Mouse (Mus musculus): ENCODE measurements around the gene Senp3. TPM values are rescaled to one million over a fixed set of nuclear protein-coding genes. Genes with fewer than 3 reads are reported as not detected.
"Not testable (repeated sequence)": the region's sequence is repeated elsewhere in the genome, so short reads cannot be mapped to it uniquely, and the experiment has no call there.

Gene Senp3
- 5.4 and 5.6 TPM in 2 replicates for polyA plus RNA-seq (2012)

- Histone ChIP-seq H3K36me3 (ENCODE audit: control insufficient read depth) (peaks cover 36% of the 10 kb centered on the region), H3K4me1 (ENCODE audit: control insufficient read depth) (peaks cover 42% of the 10 kb centered on the region), H3K27me3 (ENCODE audit: control insufficient read depth) (peaks cover 2% of the 10 kb centered on the region; the same call in 1 of the 2 replicates), H3K4me3 (replicated peaks) (peak within 1 kb of the TSS; percentile 91), H3K9me3 (ENCODE audit: control insufficient read depth, low read length) (no peaks in the 10 kb centered on the region)
- TF ChIP-seq TAL1 (IDR thresholded peaks at IDR 0.05; ENCODE audit: low read length) = no peak
- TF ChIP-seq GATA1 (IDR thresholded peaks at IDR 0.05; ENCODE audit: low read length) = no peak
Measured at GRCm38 (mm10) chr11:69681314-69682208, at the start of gene Senp3. TSS of gene Senp3 (minus strand) at chr11:69682084.

DNA sequence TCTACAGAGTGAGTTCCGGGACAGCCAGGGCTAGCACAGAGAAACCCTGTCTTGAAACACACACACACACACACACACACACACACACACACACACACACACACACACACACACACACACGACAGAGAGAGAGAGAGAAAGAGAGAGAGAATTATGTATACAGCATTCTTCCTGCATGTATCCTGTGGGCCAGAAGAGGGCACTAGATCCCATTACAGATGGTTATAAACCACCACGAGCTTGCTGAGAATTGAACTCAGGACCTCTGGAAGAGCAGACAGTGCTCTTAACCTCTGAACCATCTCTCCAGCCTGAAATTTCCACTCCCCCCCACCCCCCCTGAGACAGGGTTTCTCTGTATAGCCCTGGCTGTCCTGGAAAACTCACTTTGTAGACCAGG, 49.5 kb upstream of the Senp3 start:
- H3K36me3 ChIP-seq (ENCODE audit: control insufficient read depth) = peaks cover 38% of the 10 kb centered on the region
- not testable (repeated sequence) for H3K4me3 ChIP-seq (replicated peaks); H3K9me3 ChIP-seq (ENCODE audit: control insufficient read depth, low read length); H3K27me3 ChIP-seq (ENCODE audit: control insufficient read depth); H3K4me1 ChIP-seq (ENCODE audit: control insufficient read depth)

DNA sequence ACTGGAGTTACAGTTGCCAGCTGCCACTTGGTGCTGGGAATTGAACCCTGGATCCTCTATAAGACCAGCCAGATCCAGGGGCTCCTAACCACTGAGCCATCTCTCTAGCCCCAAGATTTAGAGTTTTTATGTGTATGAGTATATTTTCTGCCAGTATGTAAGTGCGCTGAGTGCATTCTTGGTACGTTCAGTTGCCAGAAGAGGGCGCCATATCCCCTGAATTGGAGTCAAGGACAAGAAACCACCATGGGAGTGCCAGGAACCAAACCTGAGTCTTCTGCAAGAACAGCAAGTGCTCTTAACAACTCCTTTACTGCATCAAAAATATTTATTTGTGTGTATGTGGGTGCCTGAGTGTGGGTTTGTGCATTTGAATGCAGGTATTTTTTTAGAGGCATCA, 47.2 kb upstream of the Senp3 start:
- H3K4me1 ChIP-seq (ENCODE audit: control insufficient read depth) = peaks cover 13% of the 10 kb centered on the region
- TF ChIP-seq GATA1 (IDR thresholded peaks at IDR 0.05; ENCODE audit: low read length) = no peak
- TF ChIP-seq TAL1 (IDR thresholded peaks at IDR 0.05; ENCODE audit: low read length) = no peak
- H3K36me3 ChIP-seq (ENCODE audit: control insufficient read depth) = peaks cover 14% of the 10 kb centered on the region
- no peaks in the 10 kb centered on the region for H3K27me3 ChIP-seq (ENCODE audit: control insufficient read depth)
- H3K4me3 ChIP-seq (replicated peaks) = no peak overlapping the region
- H3K9me3 ChIP-seq (ENCODE audit: control insufficient read depth, low read length) = peaks cover 9% of the 10 kb centered on the region

GRCm38 (mm10) chr11:69725951-69726350, 44.1 kb upstream of the Senp3 start:
- no peak for TF ChIP-seq TAL1 (IDR thresholded peaks at IDR 0.05; ENCODE audit: low read length)
- TF ChIP-seq GATA1 (IDR thresholded peaks at IDR 0.05; ENCODE audit: low read length) = no peak
- no peaks in the 10 kb centered on the region for H3K27me3 ChIP-seq (ENCODE audit: control insufficient read depth)
- no peaks in the 10 kb centered on the region for H3K36me3 ChIP-seq (ENCODE audit: control insufficient read depth)
- H3K9me3 ChIP-seq (ENCODE audit: control insufficient read depth, low read length) = peaks cover 9% of the 10 kb centered on the region
- no peak overlapping the region for H3K4me3 ChIP-seq (replicated peaks)
- H3K4me1 ChIP-seq (ENCODE audit: control insufficient read depth) = peaks cover 18% of the 10 kb centered on the region

DNA sequence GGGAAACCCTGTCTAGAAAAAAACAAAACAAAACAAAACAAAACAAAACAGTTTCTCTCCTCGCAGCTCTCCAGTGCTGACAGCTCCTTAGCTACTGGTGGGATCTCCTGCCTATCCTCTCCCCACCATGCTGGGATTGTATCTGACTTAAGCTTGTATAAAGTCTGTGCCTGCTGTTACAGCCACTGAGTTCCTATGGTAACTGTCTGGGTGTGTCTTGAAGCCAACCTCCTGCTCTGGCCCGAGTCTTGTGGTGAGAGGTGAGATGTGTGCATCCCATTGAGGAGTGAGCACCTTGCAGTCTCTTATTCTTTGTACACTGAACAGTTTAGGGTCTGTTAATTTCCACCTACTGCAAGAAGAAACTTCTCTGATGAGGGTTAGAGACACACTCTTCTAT, 41.2 kb upstream of the Senp3 start:
- Histone ChIP-seq H3K4me1 (ENCODE audit: control insufficient read depth) (peaks cover 37% of the 10 kb centered on the region), H3K9me3 (ENCODE audit: control insufficient read depth, low read length) (peaks cover 9% of the 10 kb centered on the region), H3K36me3 (ENCODE audit: control insufficient read depth) (no peaks in the 10 kb centered on the region), H3K4me3 (replicated peaks) (no peak overlapping the region), H3K27me3 (ENCODE audit: control insufficient read depth) (no peaks in the 10 kb centered on the region)
- TF ChIP-seq GATA1 (IDR thresholded peaks at IDR 0.05; ENCODE audit: low read length) = no peak
- TF ChIP-seq TAL1 (IDR thresholded peaks at IDR 0.05; ENCODE audit: low read length) = no peak

DNA sequence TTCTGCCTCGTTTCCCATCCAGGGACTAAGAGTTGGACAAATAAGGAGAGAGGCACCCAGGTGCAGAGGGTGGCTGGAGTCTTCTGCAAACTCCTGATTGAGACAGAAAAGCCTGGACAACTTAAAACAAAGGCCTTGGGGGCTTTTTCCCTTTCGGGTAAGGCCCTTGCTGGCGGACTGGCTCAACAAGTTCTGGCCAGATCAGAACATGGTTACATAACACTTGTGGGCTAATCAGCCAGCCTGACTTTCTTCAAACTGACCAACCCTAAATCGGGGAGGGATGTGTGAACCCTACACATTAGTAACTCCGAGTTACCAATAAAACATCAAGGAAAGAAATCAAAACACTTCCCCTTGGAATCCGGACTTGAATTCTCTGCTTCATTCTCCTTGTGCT, 39.0 kb upstream of the Senp3 start:
- H3K4me1 ChIP-seq (ENCODE audit: control insufficient read depth) = peaks cover 50% of the 10 kb centered on the region
- H3K27me3 ChIP-seq (ENCODE audit: control insufficient read depth) = no peaks in the 10 kb centered on the region
- TF ChIP-seq GATA1 (IDR thresholded peaks at IDR 0.05; ENCODE audit: low read length) (no peak), TAL1 (IDR thresholded peaks at IDR 0.05; ENCODE audit: low read length) (no peak)
- peaks cover 9% of the 10 kb centered on the region for H3K9me3 ChIP-seq (ENCODE audit: control insufficient read depth, low read length)
- H3K4me3 ChIP-seq (replicated peaks) = no peak overlapping the region
- no peaks in the 10 kb centered on the region for H3K36me3 ChIP-seq (ENCODE audit: control insufficient read depth)

DNA sequence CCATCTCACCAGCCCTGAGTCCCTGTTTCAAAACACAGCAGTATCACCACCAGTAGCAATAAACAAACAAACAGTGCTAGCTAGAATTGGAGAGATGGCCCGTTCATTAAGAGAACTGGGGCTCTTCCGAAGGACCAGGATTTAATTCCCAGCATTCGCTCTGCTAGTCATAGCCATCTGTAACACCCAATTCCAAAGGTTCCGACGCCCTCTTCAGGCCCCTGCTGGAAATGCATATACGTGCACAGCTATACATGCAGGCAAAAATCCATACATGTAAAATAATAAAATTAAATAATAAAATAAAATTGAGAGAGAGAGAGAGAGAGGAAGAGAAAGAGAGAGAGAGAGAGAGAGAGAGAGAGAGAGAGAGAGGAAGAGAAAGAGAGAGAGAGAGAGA, 37.5 kb upstream of the Senp3 start:
- no peak overlapping the region for H3K4me3 ChIP-seq (replicated peaks)
- TF ChIP-seq GATA1 (IDR thresholded peaks at IDR 0.05; ENCODE audit: low read length) = no peak
- TF ChIP-seq TAL1 (IDR thresholded peaks at IDR 0.05; ENCODE audit: low read length) = no peak
- H3K27me3 ChIP-seq (ENCODE audit: control insufficient read depth) = no peaks in the 10 kb centered on the region
- peaks cover 5% of the 10 kb centered on the region for H3K9me3 ChIP-seq (ENCODE audit: control insufficient read depth, low read length)
- peaks cover 52% of the 10 kb centered on the region for H3K4me1 ChIP-seq (ENCODE audit: control insufficient read depth)
- H3K36me3 ChIP-seq (ENCODE audit: control insufficient read depth) = no peaks in the 10 kb centered on the region

DNA sequence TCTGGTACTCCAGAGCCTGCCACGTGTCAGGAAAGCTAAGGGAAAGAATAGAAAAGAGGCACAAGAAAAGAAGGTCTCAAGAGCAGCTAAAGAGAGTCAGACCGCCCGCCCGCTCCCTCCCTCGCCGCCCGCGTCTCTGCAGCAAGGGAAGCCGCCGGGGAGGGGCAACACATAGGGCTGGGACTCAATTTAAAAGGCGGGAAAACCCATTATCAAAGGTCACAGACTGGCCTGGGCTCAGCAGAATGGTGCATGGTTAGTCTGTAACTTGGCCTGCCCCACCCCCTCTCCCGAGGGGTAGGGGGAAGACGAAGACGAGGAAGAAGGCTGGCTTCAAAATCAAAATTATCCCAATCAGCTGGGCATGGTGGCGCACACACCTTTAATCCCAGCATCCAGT, 36.8 kb upstream of the Senp3 start:
- Histone ChIP-seq H3K27me3 (ENCODE audit: control insufficient read depth) (no peaks in the 10 kb centered on the region), H3K36me3 (ENCODE audit: control insufficient read depth) (no peaks in the 10 kb centered on the region), H3K4me3 (replicated peaks) (peak overlapping the region; percentile 52), H3K4me1 (ENCODE audit: control insufficient read depth) (peaks cover 52% of the 10 kb centered on the region), H3K9me3 (ENCODE audit: control insufficient read depth, low read length) (peaks cover 3% of the 10 kb centered on the region)
- TF ChIP-seq GATA1 (IDR thresholded peaks at IDR 0.05; ENCODE audit: low read length) = no peak
- TF ChIP-seq TAL1 (IDR thresholded peaks at IDR 0.05; ENCODE audit: low read length) = 0 out of 3 replicates have a peak, but pooled peaks have one; percentile 24

GRCm38 (mm10) chr11:69716953-69717352, 35.1 kb upstream of the Senp3 start:
- no peaks in the 10 kb centered on the region for H3K27me3 ChIP-seq (ENCODE audit: control insufficient read depth)
- H3K4me3 ChIP-seq (replicated peaks) = no peak overlapping the region
- H3K9me3 ChIP-seq (ENCODE audit: control insufficient read depth, low read length) = peaks cover 3% of the 10 kb centered on the region
- TF ChIP-seq TAL1 (IDR thresholded peaks at IDR 0.05; ENCODE audit: low read length) (no peak), GATA1 (IDR thresholded peaks at IDR 0.05; ENCODE audit: low read length) (no peak)
- no peaks in the 10 kb centered on the region for H3K36me3 ChIP-seq (ENCODE audit: control insufficient read depth)
- peaks cover 48% of the 10 kb centered on the region for H3K4me1 ChIP-seq (ENCODE audit: control insufficient read depth)

Measured in erythroblast, embryonic 14.5 days (primary cell).